Mouse (Mus musculus): ENCODE results near the gene Bcdin3d. TPM values are rescaled to one million over a fixed set of nuclear protein-coding genes. Genes with fewer than 3 reads are reported as not detected.

Gene Bcdin3d
- total RNA-seq, 1 experiment, result 36.1 TPM

- TF ChIP-seq MAFK (IDR thresholded peaks at IDR 0.05; ENCODE audit: insufficient read depth, low read depth, low read length), result no peak
- no peak for TF ChIP-seq ZC3H11A (IDR thresholded peaks at IDR 0.05; ENCODE audit: borderline replicate concordance, low read depth, low read length)
- TF ChIP-seq HCFC1 (IDR thresholded peaks at IDR 0.05; ENCODE audit: borderline replicate concordance, insufficient read depth, low read length), result no peak
- no peak for TF ChIP-seq CHD2 (IDR thresholded peaks at IDR 0.05; ENCODE audit: low read depth, low read length)
- TF ChIP-seq ZNF384 (IDR thresholded peaks at IDR 0.05; ENCODE audit: low read depth, low read length), result no peak
- peaks cover 0 to 6% of the 10 kb centered on the region in 2 experiments; a peak in 1 of 4 replicates for H3K4me1 ChIP-seq (ENCODE audit: control insufficient read depth in 2 of 2, insufficient read depth in 2 of 2, low read length in 2 of 2, poor library complexity in 1 of 2)
- no peak overlapping the region for H3K27ac ChIP-seq (ENCODE audit: insufficient read depth, low read depth, low read length, poor library complexity, severe bottlenecking)
- no peak overlapping the region for H3K4me3 ChIP-seq (ENCODE audit: insufficient read depth in 1 of 2, low read depth in 1 of 2, low read length in 2 of 2, poor library complexity in 1 of 2, severe bottlenecking in 1 of 2)
- H3K36me3 ChIP-seq (ENCODE audit: control insufficient read depth, insufficient read depth, low read length, poor library complexity, severe bottlenecking), result 0 out of 2 replicates have a peak, but pooled peaks cover 2% of the 10 kb centered on the region
- no peak overlapping the region for H3K9ac ChIP-seq (ENCODE audit: insufficient read depth, low read depth, low read length, poor library complexity, severe bottlenecking)
- no peak for DNase-seq (ENCODE audit: low read depth, low spot score)
- no peaks in the 10 kb centered on the region for H3K9me3 ChIP-seq (ENCODE audit: control insufficient read depth, insufficient read depth, low read depth, low read length)
- in situ Hi-C loops (cut with MboI; ENCODE audit: low sequenced_read_pairs in 2 of 2, unreplicated experiment in 2 of 2), result no loop called here
Observed at GRCm38 (mm10) chr15:99445567-99445966, 29.0 kb downstream of the Bcdin3d start.

- Histone ChIP-seq H3K4me3 (ENCODE audit: insufficient read depth in 1 of 2, low read depth in 1 of 2, low read length in 2 of 2, poor library complexity in 1 of 2, severe bottlenecking in 1 of 2) (no peak overlapping the region), H3K9ac (ENCODE audit: insufficient read depth, low read depth, low read length, poor library complexity, severe bottlenecking) (no peak overlapping the region), H3K36me3 (ENCODE audit: control insufficient read depth, insufficient read depth, low read length, poor library complexity, severe bottlenecking) (peaks cover 5% of the 10 kb centered on the region; the same call in 1 of the 2 replicates), H3K9me3 (ENCODE audit: control insufficient read depth, insufficient read depth, low read depth, low read length) (no peaks in the 10 kb centered on the region), H3K4me1 (ENCODE audit: control insufficient read depth in 2 of 2, insufficient read depth in 2 of 2, low read length in 2 of 2, poor library complexity in 1 of 2) (peaks cover 0 to 6% of the 10 kb centered on the region in 2 experiments; a peak in 1 of 4 replicates), H3K27ac (ENCODE audit: insufficient read depth, low read depth, low read length, poor library complexity, severe bottlenecking) (no peak overlapping the region)
- in situ Hi-C loops (cut with MboI; ENCODE audit: low sequenced_read_pairs in 2 of 2, unreplicated experiment in 2 of 2), result no loop called here
- TF ChIP-seq ZNF384 (IDR thresholded peaks at IDR 0.05; ENCODE audit: low read depth, low read length) (no peak), HCFC1 (IDR thresholded peaks at IDR 0.05; ENCODE audit: borderline replicate concordance, insufficient read depth, low read length) (no peak), ZC3H11A (IDR thresholded peaks at IDR 0.05; ENCODE audit: borderline replicate concordance, low read depth, low read length) (no peak), MAFK (IDR thresholded peaks at IDR 0.05; ENCODE audit: insufficient read depth, low read depth, low read length) (no peak), CHD2 (IDR thresholded peaks at IDR 0.05; ENCODE audit: low read depth, low read length) (no peak)
- no peak for DNase-seq (ENCODE audit: low read depth, low spot score)
Observed at GRCm38 (mm10) chr15:99442358-99442757, 32.2 kb downstream of the Bcdin3d start.

GRCm38 (mm10) chr15:99440816-99441457 lies 33.6 kb downstream of the Bcdin3d start:
- H3K4me1 ChIP-seq (ENCODE audit: control insufficient read depth in 2 of 2, insufficient read depth in 2 of 2, low read length in 2 of 2, poor library complexity in 1 of 2), result peaks cover 0 to 12% of the 10 kb centered on the region in 2 experiments; a peak in 2 of 4 replicates
- H3K9me3 ChIP-seq (ENCODE audit: control insufficient read depth, insufficient read depth, low read depth, low read length), result no peaks in the 10 kb centered on the region
- H3K4me3 ChIP-seq (ENCODE audit: insufficient read depth in 1 of 2, low read depth in 1 of 2, low read length in 2 of 2, poor library complexity in 1 of 2, severe bottlenecking in 1 of 2), result no peak overlapping the region
- no peak for DNase-seq (ENCODE audit: low read depth, low spot score)
- in situ Hi-C loops (cut with MboI; ENCODE audit: low sequenced_read_pairs in 2 of 2, unreplicated experiment in 2 of 2), result no loop called here
- no peak for TF ChIP-seq ZNF384 (IDR thresholded peaks at IDR 0.05; ENCODE audit: low read depth, low read length)
- TF ChIP-seq MAFK (IDR thresholded peaks at IDR 0.05; ENCODE audit: insufficient read depth, low read depth, low read length), result no peak
- no peak for TF ChIP-seq HCFC1 (IDR thresholded peaks at IDR 0.05; ENCODE audit: borderline replicate concordance, insufficient read depth, low read length)
- no peak for TF ChIP-seq CHD2 (IDR thresholded peaks at IDR 0.05; ENCODE audit: low read depth, low read length)
- no peak for TF ChIP-seq ZC3H11A (IDR thresholded peaks at IDR 0.05; ENCODE audit: borderline replicate concordance, low read depth, low read length)
- no peak overlapping the region for H3K27ac ChIP-seq (ENCODE audit: insufficient read depth, low read depth, low read length, poor library complexity, severe bottlenecking)
- H3K36me3 ChIP-seq (ENCODE audit: control insufficient read depth, insufficient read depth, low read length, poor library complexity, severe bottlenecking), result peaks cover 5% of the 10 kb centered on the region; the same call in 1 of the 2 replicates
- H3K9ac ChIP-seq (ENCODE audit: insufficient read depth, low read depth, low read length, poor library complexity, severe bottlenecking), result no peak overlapping the region

GRCm38 (mm10) chr15:99440112-99440815 lies 34.3 kb downstream of the Bcdin3d start:
- H3K9me3 ChIP-seq (ENCODE audit: control insufficient read depth, insufficient read depth, low read depth, low read length), result no peaks in the 10 kb centered on the region
- in situ Hi-C loops (cut with MboI; ENCODE audit: low sequenced_read_pairs in 2 of 2, unreplicated experiment in 2 of 2), result no loop called here
- no peak overlapping the region for H3K27ac ChIP-seq (ENCODE audit: insufficient read depth, low read depth, low read length, poor library complexity, severe bottlenecking)
- no peak overlapping the region for H3K9ac ChIP-seq (ENCODE audit: insufficient read depth, low read depth, low read length, poor library complexity, severe bottlenecking)
- peaks cover 0 to 12% of the 10 kb centered on the region in 2 experiments; a peak in 2 of 4 replicates for H3K4me1 ChIP-seq (ENCODE audit: control insufficient read depth in 2 of 2, insufficient read depth in 2 of 2, low read length in 2 of 2, poor library complexity in 1 of 2)
- H3K4me3 ChIP-seq (ENCODE audit: insufficient read depth in 1 of 2, low read depth in 1 of 2, low read length in 2 of 2, poor library complexity in 1 of 2, severe bottlenecking in 1 of 2), result no peak overlapping the region
- H3K36me3 ChIP-seq (ENCODE audit: control insufficient read depth, insufficient read depth, low read length, poor library complexity, severe bottlenecking), result peaks cover 5% of the 10 kb centered on the region; the same call in 1 of the 2 replicates
- DNase-seq (ENCODE audit: low read depth, low spot score), result no peak
- no peak for TF ChIP-seq HCFC1 (IDR thresholded peaks at IDR 0.05; ENCODE audit: borderline replicate concordance, insufficient read depth, low read length)
- no peak for TF ChIP-seq MAFK (IDR thresholded peaks at IDR 0.05; ENCODE audit: insufficient read depth, low read depth, low read length)
- no peak for TF ChIP-seq ZC3H11A (IDR thresholded peaks at IDR 0.05; ENCODE audit: borderline replicate concordance, low read depth, low read length)
